Mouse (Mus musculus): ENCODE results near the gene Mgat3.

- no peak for TF ChIP-seq CTCF (conservative IDR thresholded peaks at IDR 0.05; ENCODE audit: low read length)
- no peak for TF ChIP-seq NANOG (IDR thresholded peaks at IDR 0.05; ENCODE audit: borderline replicate concordance, low read length)
Measured at GRCm38 (mm10) chr15:80140878-80141277, 32.6 kb upstream of the Mgat3 start.
